ENCODE assay signal across 10 mouse cellular contexts in genomic region chr11:36490085-36490484, GRCm38 (mm10).
DNase-seq lines count a peak whose midpoint lies in the region; ATAC-seq and TF ChIP-seq lines count a peak whose summit lies in the region.
"Had no signal": no experiment of that assay in that cellular context is flagged by ENCODE, and none has a peak within 500 bp of the region (broad histone marks: within the 10 kb centered on the region; RNA-seq: fewer than 3 reads in every experiment).

No protein-coding gene starts in this region.

- H3K4me3 ChIP-seq in kidney, postnatal 0 days (replicated peaks; ENCODE audit: low read depth, low read length), result no peak overlapping the region
- H3K4me3 ChIP-seq: intestine, embryonic 15.5 days; liver, embryonic 15.5 days had no signal

- peak; percentile 76 for TF ChIP-seq CTCF in kidney, postnatal 0 days (IDR thresholded peaks at IDR 0.05; ENCODE audit: low read depth)

- H3K27ac ChIP-seq in kidney, postnatal 0 days, result no peak overlapping the region
- H3K27ac ChIP-seq: intestine, embryonic 15.5 days; liver, embryonic 15.5 days had no signal

- H3K9ac ChIP-seq in kidney, postnatal 0 days (ENCODE audit: low read depth, low read length), result no peak overlapping the region
- H3K9ac ChIP-seq: intestine, embryonic 15.5 days; liver, embryonic 15.5 days had no signal

- H3K4me2 ChIP-seq in kidney, postnatal 0 days (ENCODE audit: low read length), result no peak overlapping the region
- H3K4me2 ChIP-seq: intestine, embryonic 15.5 days; liver, embryonic 15.5 days had no signal

- no peaks in the 10 kb centered on the region for H3K9me3 ChIP-seq in kidney, postnatal 0 days (replicated peaks; ENCODE audit: low read length)
- H3K9me3 ChIP-seq: intestine, embryonic 15.5 days; liver, embryonic 15.5 days had no signal

- 61% methylated on average over 7 of the region's 7 CpGs for whole genome bisulfite sequencing in kidney, postnatal 0 days

- no peaks in the 10 kb centered on the region for H3K36me3 ChIP-seq in kidney, postnatal 0 days (ENCODE audit: insufficient read depth, low read length)
- H3K36me3 ChIP-seq: intestine, embryonic 15.5 days; liver, embryonic 15.5 days had no signal

- no peaks in the 10 kb centered on the region for H3K4me1 ChIP-seq in kidney, postnatal 0 days (replicated peaks; ENCODE audit: insufficient read depth, low read length)
- H3K4me1 ChIP-seq: intestine, embryonic 15.5 days; liver, embryonic 15.5 days had no signal

- no peak for ATAC-seq in kidney, postnatal 0 days (replicated peaks; ENCODE audit: low FRiP score, low read depth)
- ATAC-seq: intestine, embryonic 15.5 days had no signal

- H3K27me3 ChIP-seq in kidney, postnatal 0 days (ENCODE audit: insufficient read depth, low read length), result no peaks in the 10 kb centered on the region
- H3K27me3 ChIP-seq: intestine, embryonic 15.5 days; liver, embryonic 15.5 days had no signal

- peak; percentile 9 to 74 for DNase-seq in adrenal gland, adult (ENCODE audit: inconsistent age in 2 of 2, low spot score in 1 of 2)
- no peak for DNase-seq in adrenal gland, adult 8-10 months
- peak; percentile 50 for DNase-seq in kidney, postnatal 0 days (ENCODE audit: low spot score)
- DNase-seq in kidney, adult 8-10 months, result no peak
- peak; percentile 43 for DNase-seq in R1 (ENCODE audit: low read depth, low spot score)
- peak; percentile 52 for DNase-seq in embryo, embryonic 9.5 days (ENCODE audit: extremely low spot score)
- no peak for DNase-seq in thymus, postnatal 25 days
- DNase-seq in layer of hippocampus, adult 9-11 months, result no peak

Comparison
In these comparisons a context has a peak if more than half of its experiments do, and no peak if none do; other contexts are left out.
1. DNase-seq: peak in adrenal gland, adult (2 of 2), kidney, postnatal 0 days (single experiment), R1 (single experiment) and embryo, embryonic 9.5 days (single experiment); none in adrenal gland, adult 8-10 months (single experiment), kidney, adult 8-10 months (0 of 2), thymus, postnatal 25 days (single experiment) and layer of hippocampus, adult 9-11 months (single experiment).